Comparison of ENCODE assay signal across 8 mouse cellular contexts in genomic region chr1:167689262-167690137, GRCm38 (mm10). TPM values are rescaled to one million over a fixed set of nuclear protein-coding genes. Genes with fewer than 3 reads are reported as not detected.
A peak's percentile ranks its signal among the peaks of the same experiment; 100 is the strongest.
DNase-seq lines count a peak whose midpoint lies in the region; ATAC-seq and TF ChIP-seq lines count a peak whose summit lies in the region.

No protein-coding gene starts in this region.

- WGBS in heart, postnatal 0 days: 3% methylated on average over 36 of the region's 36 CpGs
- WGBS in midbrain, embryonic 10.5 days: under 1% methylated on average over 36 of the region's 36 CpGs

- H3K27me3 ChIP-seq in Patski: peaks cover 56% of the 10 kb centered on the region
- peaks cover 94% of the 10 kb centered on the region for H3K27me3 ChIP-seq in heart, postnatal 0 days (ENCODE audit: control insufficient read depth, insufficient read depth, low read length)
- peaks cover 93% of the 10 kb centered on the region for H3K27me3 ChIP-seq in midbrain, embryonic 10.5 days (ENCODE audit: low read depth, poor library complexity, severe bottlenecking)

- no peak overlapping the region for H3K9ac ChIP-seq in heart, postnatal 0 days (replicated peaks; ENCODE audit: low read depth, low read length)

- H3K27ac ChIP-seq in heart, postnatal 0 days (ENCODE audit: low read depth): no peak overlapping the region
- peak overlapping the region; percentile 83 for H3K27ac ChIP-seq in midbrain, embryonic 10.5 days (replicated peaks)
- no peak overlapping the region for H3K27ac ChIP-seq in left cerebral cortex, adult 2 months

- POLR2A ChIA-PET in Patski (lab: Charles Lee): no interaction called here

- H3K4me3 ChIP-seq in heart, postnatal 0 days (ENCODE audit: low read depth, low read length): peak overlapping the region; percentile 46
- H3K4me3 ChIP-seq in midbrain, embryonic 10.5 days: peak overlapping the region; percentile 68
- H3K4me3 ChIP-seq in left cerebral cortex, adult 2 months: no peak overlapping the region

- ATAC-seq in Patski: peak; percentile 7
- ATAC-seq in heart, postnatal 0 days (ENCODE audit: insufficient read depth, low read depth): peak; percentile 24; the same call in 1 of the 2 replicates
- ATAC-seq in megakaryocyte progenitor cell, adult 5-6 weeks (replicated peaks; ENCODE audit: poor library complexity): no peak

- H3K36me3 ChIP-seq in heart, postnatal 0 days (replicated peaks; ENCODE audit: control insufficient read depth, insufficient read depth, low read length): no peaks in the 10 kb centered on the region
- no peaks in the 10 kb centered on the region for H3K36me3 ChIP-seq in midbrain, embryonic 10.5 days

- TF ChIP-seq CTCF in Patski (IDR thresholded peaks at IDR 0.05): no peak
- TF ChIP-seq CTCF in heart, postnatal 0 days (IDR thresholded peaks at IDR 0.05; ENCODE audit: low read depth): no peak
- TF ChIP-seq CTCF in left cerebral cortex, adult 2 months (IDR thresholded peaks at IDR 0.05): no peak

- intact Hi-C loops in left cerebral cortex, adult 2 months (cut with DNase I): no loop called here

- 0 out of 2 replicates have a peak, but pooled peaks cover 4% of the 10 kb centered on the region for H3K9me3 ChIP-seq in heart, postnatal 0 days (replicated peaks; ENCODE audit: control insufficient read depth, low read length)
- H3K9me3 ChIP-seq in midbrain, embryonic 10.5 days (replicated peaks): peaks cover 5% of the 10 kb centered on the region; the same call in 1 of the 2 replicates

- no peak for TF ChIP-seq EP300 in heart, postnatal 0 days (IDR thresholded peaks at IDR 0.05; ENCODE audit: low read depth)

- no peaks in the 10 kb centered on the region for H3K4me1 ChIP-seq in heart, postnatal 0 days (ENCODE audit: control insufficient read depth, insufficient read depth)
- peaks cover 52% of the 10 kb centered on the region for H3K4me1 ChIP-seq in midbrain, embryonic 10.5 days

- peak; percentile 8 to 21 for DNase-seq in cerebellum, postnatal 10 days
- no peak for DNase-seq in cerebellum, postnatal 25 days
- no peak for DNase-seq in Patski (ENCODE audit: low read depth, low spot score)
- DNase-seq in heart, postnatal 0 days (ENCODE audit: low spot score): no peak
- peak; percentile 56 for DNase-seq in midbrain, embryonic 10.5 days (ENCODE audit: low spot score)
- no peak for DNase-seq in MN1 (ENCODE audit: low spot score)
- DNase-seq in left cerebral cortex, adult 2 months (ENCODE audit: extremely low spot score in 1 of 2, low spot score in 2 of 2): no peak

- CTCF ChIA-PET in Patski (lab: Charles Lee): no interaction called here

- H3K4me2 ChIP-seq in heart, postnatal 0 days (ENCODE audit: low read depth, low read length): peak overlapping the region; percentile 91

- in situ Hi-C loops in Patski (cut with MboI; ENCODE audit: low pct_unique_long_range_greater_than_20kb): no loop called here

RNA-seq across cellular contexts. Expression of gene Lmx1a, which starts 0.5 kb away (rescaled TPM):
- polyA plus RNA-seq in Patski (2021): 0.06 TPM
- total RNA-seq in heart, postnatal 0 days (2014; rRNA removed; ENCODE audit: low replicate concordance): 0.04 TPM in 1 of 2 replicates, not detected in the other
- polyA plus RNA-seq in heart, postnatal 0 days (2015; fragmentation: Nextera tagmentation; extraction: Ambion mirVana): not detected in 2 replicates
- 15.0 and 18.7 TPM in 2 replicates for polyA plus RNA-seq in midbrain, embryonic 10.5 days (2016; fragmentation: Nextera tagmentation; extraction: Ambion mirVana)
- total RNA-seq in megakaryocyte progenitor cell, adult 5-6 weeks (2015): not detected in 2 replicates
- not detected in 2 replicates for total RNA-seq in megakaryocyte progenitor cell, adult 5-6 weeks (2017)
- not detected for total RNA-seq in left cerebral cortex, adult 2 months (2021)

Comparison
In these comparisons a context has a peak if more than half of its experiments do, and no peak if none do; other contexts are left out.
1. DNase-seq: peak in cerebellum, postnatal 10 days (2 of 2) and midbrain, embryonic 10.5 days (single experiment); none in cerebellum, postnatal 25 days (0 of 2), Patski (single experiment), heart, postnatal 0 days (single experiment), MN1 (single experiment) and left cerebral cortex, adult 2 months (0 of 2).